Mouse (Mus musculus): Measurements from ENCODE around the gene Akp3.

GRCm38 (mm10) chr1:87124673-87125072 is at the start of gene Akp3:
- no peak for TF ChIP-seq CTCF (IDR thresholded peaks at IDR 0.05)
- TF ChIP-seq EP300 (IDR thresholded peaks at IDR 0.05) = no peak

Measured in lung, postnatal 0 days (tissue).